Mouse (Mus musculus) embryonic facial prominence, embryonic 12.5 days (tissue): ENCODE data around the gene Tfpi. TPM values are rescaled to one million over a fixed set of nuclear protein-coding genes. Genes with fewer than 3 reads are reported as not detected.
"Not testable (repeated sequence)": the region's sequence is repeated elsewhere in the genome, so short reads cannot be mapped to it uniquely, and the experiment has no call there.

ENCODE experiments used
- ATAC-seq: fragments of 200-750 bp; cut with Nextera tagmentation; 2 replicates; pipeline ENCODE4 v1.8.0; 2017; ENCODE audit not compliant: insufficient number of reproducible peaks, insufficient read depth, low FRiP score, low TSS enrichment
- H3K27ac ChIP-seq: fragments of 300-500 bp; sonication (generic); 2 replicates; pipeline ENCODE4 v1.5.1; 2016; ENCODE audit warnings: mild to moderate bottlenecking
- H3K27me3 ChIP-seq: fragments of 300-500 bp; sonication (generic); 2 replicates; pipeline ENCODE4 v1.6.1; 2016; ENCODE audit warnings: mild to moderate bottlenecking, moderate library complexity
- H3K36me3 ChIP-seq: fragments of 300-500 bp; sonication (generic); 2 replicates; pipeline ENCODE4 v1.6.1; 2016; ENCODE audit warnings: mild to moderate bottlenecking
- H3K4me1 ChIP-seq: fragments of 300-500 bp; sonication (generic); 2 replicates; pipeline ENCODE4 v1.6.1; 2016
- H3K4me2 ChIP-seq: fragments of 300-500 bp; sonication (generic); replicated peaks from 2 replicates; pipeline ENCODE4 v1.6.1; 2016; ENCODE audit warnings: mild to moderate bottlenecking, moderate library complexity
- H3K4me3 ChIP-seq: fragments of 300-500 bp; sonication (generic); 2 replicates; pipeline ENCODE4 v1.5.1; 2016; ENCODE audit warnings: mild to moderate bottlenecking
- H3K9ac ChIP-seq: fragments of 300-500 bp; sonication (generic); 2 replicates; pipeline ENCODE4 v1.6.1; 2016; ENCODE audit warnings: mild to moderate bottlenecking, moderate library complexity
- H3K9me3 ChIP-seq: fragments of 300-500 bp; sonication (generic); 2 replicates; pipeline ENCODE4 v1.6.1; 2016; ENCODE audit warnings: mild to moderate bottlenecking, moderate library complexity
- WGBS: fragments of 180-500 bp; shearing (Covaris S2); methylation state at CpG from one replicate; pipeline ENCODE4 v1.1.7; 2016; 5-methylcytosine and 5-hydroxymethylcytosine counted together
- polyA plus RNA-seq: library from polyadenylated mRNA; unstranded; fragments of >200 nt; fragmentation: Nextera tagmentation; extraction: Ambion mirVana; gene quantifications from 2 replicates; pipeline ENCODE4 v1.2.1, GENCODE M21; 2016

Tfpi gene
- polyA plus RNA-seq, 1 experiment from 2014 or later = 24.1 TPM

DNA sequence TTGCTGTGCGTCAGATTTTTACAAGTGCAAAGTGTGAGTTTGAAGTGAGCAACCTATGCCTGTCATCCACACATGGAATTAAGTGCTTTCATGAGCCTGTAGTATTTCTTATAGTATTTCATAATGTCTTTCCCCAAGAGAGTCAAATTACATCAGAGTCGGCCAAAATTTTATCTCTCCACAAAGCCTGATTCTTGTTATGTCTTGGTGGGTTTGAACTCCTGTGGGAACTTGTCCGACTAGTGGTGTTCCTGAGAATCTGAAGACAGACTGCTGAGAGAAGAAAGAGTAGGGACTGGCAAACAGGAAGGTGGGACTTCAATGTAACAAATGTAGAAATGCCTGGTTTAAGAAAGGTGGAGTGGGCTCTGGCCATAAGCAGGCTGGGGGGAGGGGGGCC is 47.7 kb downstream of the Tfpi start:
- no peak overlapping the region for H3K4me3 ChIP-seq
- no peaks in the 10 kb centered on the region for H3K36me3 ChIP-seq
- H3K4me1 ChIP-seq = no peaks in the 10 kb centered on the region; the same call in 1 of the 2 replicates
- H3K4me2 ChIP-seq = no peak overlapping the region
- no peaks in the 10 kb centered on the region for H3K9me3 ChIP-seq
- no peak for ATAC-seq
- H3K27ac ChIP-seq = no peak overlapping the region
- H3K9ac ChIP-seq = no peak overlapping the region
- 36% methylated on average over 3 of the region's 3 CpGs for WGBS
- no peaks in the 10 kb centered on the region for H3K27me3 ChIP-seq

DNA sequence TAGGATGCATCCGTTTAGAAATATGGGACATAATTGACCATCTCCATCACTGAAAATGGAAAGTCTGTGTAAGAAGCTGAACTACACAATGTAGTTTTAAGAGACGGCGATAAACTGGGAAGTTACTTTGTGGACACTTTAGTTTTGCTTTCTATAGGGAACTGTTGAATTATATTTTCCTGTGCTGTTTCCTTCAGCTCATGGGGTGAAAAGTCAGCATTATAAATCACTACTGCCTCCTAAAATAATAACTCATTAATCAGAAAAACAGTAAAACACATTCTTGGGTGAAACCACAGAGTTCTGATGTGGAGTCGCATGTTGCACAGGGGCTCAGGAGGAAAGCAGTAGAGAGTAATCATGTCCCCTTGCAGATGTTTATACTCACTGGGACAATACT is 50.0 kb downstream of the Tfpi start:
- H3K9ac ChIP-seq = no peak overlapping the region
- H3K4me1 ChIP-seq = no peaks in the 10 kb centered on the region; the same call in 1 of the 2 replicates
- H3K9me3 ChIP-seq = no peaks in the 10 kb centered on the region
- H3K36me3 ChIP-seq = no peaks in the 10 kb centered on the region
- H3K27me3 ChIP-seq = no peaks in the 10 kb centered on the region
- ATAC-seq = no peak
- WGBS = 90% methylated on average over 4 of the region's 4 CpGs
- H3K4me3 ChIP-seq = no peak overlapping the region
- H3K27ac ChIP-seq = no peak overlapping the region
- no peak overlapping the region for H3K4me2 ChIP-seq

DNA sequence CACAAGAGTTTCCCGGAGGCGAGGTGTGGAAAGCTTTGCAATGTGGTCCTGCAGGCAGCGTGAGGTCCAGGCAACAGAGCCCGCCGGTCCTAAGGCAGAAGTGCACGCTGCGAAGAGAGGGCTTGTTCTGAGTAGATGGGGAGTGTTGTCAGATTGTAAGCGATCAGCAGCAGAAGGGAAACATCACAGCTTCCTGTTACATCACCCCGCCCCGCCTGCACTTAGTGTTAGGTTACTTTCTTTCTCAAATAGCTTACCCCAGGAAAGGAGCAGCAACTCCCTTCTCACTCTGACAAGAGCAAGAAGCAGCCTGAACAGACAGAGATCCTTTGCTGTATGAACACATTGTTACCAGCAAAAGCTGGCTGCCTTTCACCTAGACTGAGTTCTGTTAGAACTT is 51.4 kb downstream of the Tfpi start, which contains the start of gene Calcrl:
Gene Calcrl, minus strand, starts transcription at position 274 of the 400 bp plus-strand sequence.
- Histone ChIP-seq H3K9ac (no peak within 1 kb of the TSS), H3K27me3 (no peaks in the 10 kb centered on the region), H3K36me3 (no peaks in the 10 kb centered on the region), H3K4me2 (peak within 1 kb of the TSS; percentile 53), H3K9me3 (no peaks in the 10 kb centered on the region), H3K27ac (peak within 1 kb of the TSS; percentile 62; the same call in 1 of the 2 replicates), H3K4me1 (no peaks in the 10 kb centered on the region; the same call in 1 of the 2 replicates), H3K4me3 (peak within 1 kb of the TSS; percentile 36)
- WGBS = 1% methylated on average over 10 of the region's 10 CpGs
- peak; percentile 77; the same call in 1 of the 2 replicates for ATAC-seq

DNA sequence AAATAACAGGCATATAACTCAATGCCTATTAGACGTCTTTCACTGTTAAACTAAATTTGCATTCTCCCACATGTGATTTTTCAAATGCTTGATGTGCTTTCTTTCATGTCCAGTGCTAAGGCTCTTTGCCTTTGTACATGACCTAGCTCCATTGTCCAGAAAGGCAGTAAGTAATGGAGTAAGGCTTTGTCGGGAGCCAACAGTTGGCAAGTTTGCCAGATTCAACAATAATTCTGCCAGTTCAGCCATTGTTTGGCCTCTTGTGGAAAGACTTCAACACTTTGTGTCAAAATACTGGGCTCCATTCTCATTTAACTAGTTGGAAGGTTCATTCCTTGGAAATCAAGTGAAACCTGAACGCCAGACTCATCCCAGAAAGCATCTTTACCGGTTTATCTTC is 60.1 kb downstream of the Tfpi start:
- ATAC-seq = no peak
- no peak overlapping the region for H3K9ac ChIP-seq
- no peaks in the 10 kb centered on the region for H3K4me1 ChIP-seq
- WGBS = 93% methylated on average over 4 of the region's 4 CpGs
- no peak overlapping the region for H3K27ac ChIP-seq
- H3K4me3 ChIP-seq = no peak overlapping the region
- no peaks in the 10 kb centered on the region for H3K36me3 ChIP-seq
- no peak overlapping the region for H3K4me2 ChIP-seq
- H3K27me3 ChIP-seq = no peaks in the 10 kb centered on the region
- no peaks in the 10 kb centered on the region for H3K9me3 ChIP-seq

DNA sequence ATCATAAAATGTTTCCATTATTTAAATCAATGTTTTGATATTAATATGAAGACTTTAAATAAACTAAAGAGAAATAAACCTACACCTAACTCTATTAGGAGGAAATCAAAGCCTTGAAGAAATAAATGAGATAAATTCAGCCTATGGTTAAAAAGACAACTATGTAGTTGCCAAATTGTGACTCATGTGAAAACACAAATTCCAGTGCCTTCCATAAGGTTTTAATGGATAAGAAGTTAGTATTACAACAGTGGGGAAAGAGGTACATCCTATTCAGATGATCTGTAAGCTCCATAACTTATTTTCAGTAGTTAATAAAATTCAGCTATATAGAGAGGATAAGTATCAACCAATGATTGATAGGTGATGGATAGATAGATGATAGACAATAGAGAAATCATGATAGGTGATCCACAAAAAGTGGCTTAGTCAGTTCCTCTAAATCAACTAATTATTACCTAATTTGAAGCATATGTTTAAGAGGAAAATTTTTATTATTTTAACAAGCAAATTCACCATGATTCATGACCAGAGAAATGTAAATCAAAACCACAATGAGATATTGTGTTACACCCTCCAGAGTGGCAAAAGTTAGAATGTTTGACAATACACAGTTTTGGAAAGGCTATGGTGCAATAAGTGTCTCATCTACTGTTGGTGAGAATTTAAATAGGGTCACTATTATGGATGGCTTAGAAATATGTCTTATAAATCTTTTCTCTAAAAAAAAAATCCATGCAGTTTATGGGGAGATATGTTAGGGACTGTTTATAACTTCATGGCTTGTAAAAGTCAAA is 66.6 kb downstream of the Tfpi start:
- ATAC-seq = no peak
- H3K27me3 ChIP-seq = no peaks in the 10 kb centered on the region
- no peak overlapping the region for H3K4me3 ChIP-seq
- no peak overlapping the region for H3K9ac ChIP-seq
- H3K9me3 ChIP-seq = no peaks in the 10 kb centered on the region
- H3K4me1 ChIP-seq = no peaks in the 10 kb centered on the region
- no peak overlapping the region for H3K4me2 ChIP-seq
- no peaks in the 10 kb centered on the region for H3K36me3 ChIP-seq
- no peak overlapping the region for H3K27ac ChIP-seq

DNA sequence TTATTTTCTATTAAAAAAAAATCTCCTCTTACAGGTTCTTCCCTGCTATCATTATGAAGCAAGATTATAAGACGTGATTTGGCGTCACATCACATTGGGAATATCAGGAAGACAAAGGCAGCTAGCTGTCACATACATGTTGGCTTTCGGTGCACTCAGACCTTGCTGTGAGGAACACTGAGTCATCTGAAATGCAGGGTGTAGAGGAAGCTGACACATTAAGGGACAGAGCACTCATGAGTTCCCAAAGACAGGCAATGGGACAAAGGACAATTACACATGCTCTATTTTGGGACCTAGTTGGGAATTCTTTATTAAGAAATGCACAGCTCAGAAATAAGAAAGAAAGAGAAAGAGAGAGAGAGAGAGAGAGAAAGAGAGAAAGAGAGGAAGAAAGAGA is 71.7 kb downstream of the Tfpi start:
- H3K27ac ChIP-seq = no peak overlapping the region
- H3K9me3 ChIP-seq = no peaks in the 10 kb centered on the region
- H3K27me3 ChIP-seq = no peaks in the 10 kb centered on the region
- WGBS = 87% methylated on average over 3 of the region's 3 CpGs
- H3K9ac ChIP-seq = no peak overlapping the region
- no peaks in the 10 kb centered on the region for H3K4me1 ChIP-seq
- H3K4me2 ChIP-seq = no peak overlapping the region
- ATAC-seq = no peak
- H3K4me3 ChIP-seq = no peak overlapping the region
- no peaks in the 10 kb centered on the region for H3K36me3 ChIP-seq

DNA sequence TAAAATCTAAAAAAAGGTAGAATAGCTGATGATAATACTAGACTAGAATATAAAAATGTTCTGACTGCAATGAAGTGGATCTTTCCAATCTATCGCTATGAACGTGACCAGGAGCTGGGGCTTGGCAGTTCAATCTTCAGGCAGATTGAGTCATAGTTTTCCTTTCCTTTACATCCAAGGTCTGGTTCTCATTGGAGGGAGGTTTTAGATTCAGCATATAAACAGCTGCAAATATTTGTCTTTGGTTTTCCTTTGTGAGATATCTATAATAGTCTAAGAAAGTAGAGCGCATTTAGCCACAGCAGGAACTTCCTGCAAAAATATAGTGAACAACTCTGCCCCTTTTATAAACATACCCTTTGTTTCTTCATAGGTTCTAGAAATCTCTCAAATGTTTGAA is 73.9 kb downstream of the Tfpi start:
- no peak overlapping the region for H3K27ac ChIP-seq
- H3K4me1 ChIP-seq = no peaks in the 10 kb centered on the region
- no peak overlapping the region for H3K4me2 ChIP-seq
- H3K9ac ChIP-seq = no peak overlapping the region
- H3K27me3 ChIP-seq = no peaks in the 10 kb centered on the region
- ATAC-seq = no peak
- no peak overlapping the region for H3K4me3 ChIP-seq
- 71% methylated on average over 3 of the region's 3 CpGs for WGBS
- no peaks in the 10 kb centered on the region for H3K9me3 ChIP-seq
- no peaks in the 10 kb centered on the region for H3K36me3 ChIP-seq

DNA sequence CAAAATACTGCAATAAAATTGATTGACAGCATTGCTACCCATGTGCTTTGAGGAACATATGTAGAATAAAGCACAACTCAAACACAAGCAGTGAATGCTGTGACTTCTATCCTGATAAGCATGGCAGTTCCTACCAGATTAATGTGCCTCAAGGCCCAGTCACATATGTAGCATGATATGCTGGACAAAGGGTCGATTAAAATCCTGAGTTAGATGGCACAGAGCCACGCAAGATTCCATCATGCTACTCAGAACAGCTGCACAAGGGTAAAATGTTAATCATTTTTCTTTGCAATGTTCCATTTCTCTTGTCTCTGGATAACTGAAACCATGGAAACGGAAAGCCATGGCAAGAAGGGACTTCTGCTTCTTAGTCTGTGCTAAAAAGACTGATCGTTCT is 80.0 kb downstream of the Tfpi start:
- no peak overlapping the region for H3K4me3 ChIP-seq
- H3K4me2 ChIP-seq = no peak overlapping the region
- no peak overlapping the region for H3K27ac ChIP-seq
- H3K36me3 ChIP-seq = no peaks in the 10 kb centered on the region
- WGBS = 89% methylated on average over 4 of the region's 4 CpGs
- ATAC-seq = no peak
- H3K27me3 ChIP-seq = no peaks in the 10 kb centered on the region
- H3K9ac ChIP-seq = no peak overlapping the region
- no peaks in the 10 kb centered on the region for H3K9me3 ChIP-seq
- no peaks in the 10 kb centered on the region for H3K4me1 ChIP-seq

DNA sequence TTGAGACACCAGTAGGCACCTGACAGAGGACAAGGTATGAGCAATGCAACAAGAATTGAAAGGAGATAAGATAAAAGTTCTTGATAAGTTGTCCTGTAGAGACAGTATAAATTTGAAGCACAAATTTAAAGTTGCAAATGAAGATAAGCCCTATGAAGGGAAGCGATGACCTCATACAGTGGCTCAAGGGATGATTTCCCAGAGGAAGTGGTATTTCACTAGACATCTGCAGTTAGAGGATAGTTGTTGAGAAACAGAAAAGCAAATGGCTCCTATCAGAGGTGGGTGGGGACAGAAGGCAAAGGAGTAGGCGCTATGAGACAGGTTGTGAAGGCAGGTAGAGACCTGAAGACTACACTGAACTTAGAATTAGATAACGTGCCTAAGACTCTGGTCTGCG is 83.3 kb downstream of the Tfpi start:
- Histone ChIP-seq H3K4me1 (no peaks in the 10 kb centered on the region), H3K36me3 (no peaks in the 10 kb centered on the region), H3K4me3 (no peak overlapping the region), H3K9me3 (no peaks in the 10 kb centered on the region), H3K27me3 (no peaks in the 10 kb centered on the region), H3K9ac (no peak overlapping the region), H3K27ac (no peak overlapping the region), H3K4me2 (no peak overlapping the region)
- 94% methylated on average over 4 of the region's 4 CpGs for WGBS
- no peak for ATAC-seq

DNA sequence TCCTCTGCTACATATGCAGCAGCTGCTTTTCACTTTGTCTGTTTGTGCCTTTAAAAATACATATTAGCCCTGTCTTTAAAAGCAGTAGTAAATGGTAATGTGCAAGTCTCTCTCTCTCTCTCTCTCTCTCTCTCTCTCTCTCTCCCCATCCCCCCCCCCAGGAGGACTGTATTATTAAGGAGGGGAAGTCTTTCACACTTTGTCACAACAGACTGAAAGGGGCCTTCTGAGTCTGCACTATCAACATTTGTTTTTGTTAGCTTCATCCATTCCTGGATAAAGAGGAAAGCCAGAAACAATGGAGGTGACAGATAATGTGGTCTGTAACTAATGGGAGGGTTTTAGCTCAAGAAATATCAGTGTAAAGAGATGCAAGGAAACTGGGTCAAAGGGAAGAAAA is 87.5 kb downstream of the Tfpi start:
- H3K27ac ChIP-seq = no peak overlapping the region
- H3K4me1 ChIP-seq = no peaks in the 10 kb centered on the region; the same call in 1 of the 2 replicates
- no peak overlapping the region for H3K4me2 ChIP-seq
- no peaks in the 10 kb centered on the region for H3K36me3 ChIP-seq
- H3K27me3 ChIP-seq = no peaks in the 10 kb centered on the region
- ATAC-seq = no peak
- no peak overlapping the region for H3K4me3 ChIP-seq
- no peak overlapping the region for H3K9ac ChIP-seq
- H3K9me3 ChIP-seq = no peaks in the 10 kb centered on the region

DNA sequence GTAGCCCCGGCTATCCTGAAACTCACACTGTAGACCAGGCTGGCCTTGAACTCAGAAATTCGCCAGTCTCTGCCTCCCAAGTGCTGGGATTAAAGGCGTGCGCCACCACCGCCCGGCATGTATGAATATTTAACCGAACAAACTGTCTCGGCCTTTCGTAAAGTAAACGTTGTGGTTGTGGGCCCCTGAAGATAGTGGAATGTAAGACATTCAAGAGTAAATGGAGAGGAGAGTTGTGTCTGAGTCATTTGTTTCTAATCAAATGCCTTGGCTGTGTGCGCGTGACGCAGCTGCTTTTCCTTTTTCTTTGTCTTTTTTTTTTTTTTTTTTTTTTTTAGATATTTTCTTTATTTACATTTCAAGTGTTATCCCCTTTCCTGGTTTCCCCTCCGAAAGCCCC is 88.0 kb downstream of the Tfpi start:
- not testable (repeated sequence) for H3K9ac ChIP-seq, H3K27me3 ChIP-seq, H3K36me3 ChIP-seq, H3K9me3 ChIP-seq, H3K4me1 ChIP-seq, H3K27ac ChIP-seq, ATAC-seq, H3K4me3 ChIP-seq, H3K4me2 ChIP-seq
- WGBS = 70% methylated on average over 14 of the region's 14 CpGs

DNA sequence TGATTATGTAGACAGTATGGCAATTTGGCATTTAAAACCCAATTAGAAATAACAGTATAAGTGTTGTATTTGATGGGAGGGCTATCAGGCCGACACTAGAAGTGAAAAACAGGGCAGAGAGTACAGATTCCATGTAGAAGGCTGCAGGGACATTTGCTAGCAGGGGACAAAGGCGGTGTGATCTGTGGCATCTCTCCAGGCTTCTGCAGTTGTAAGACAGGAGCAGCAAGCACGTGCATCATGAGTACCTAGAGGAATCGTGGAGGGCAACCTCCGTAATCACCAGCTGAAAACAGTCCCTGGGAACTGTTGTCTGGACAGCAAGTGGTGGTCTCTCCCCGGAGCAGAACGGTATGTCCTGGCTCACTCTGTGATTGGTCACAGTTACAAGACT is 88.6 kb downstream of the Tfpi start:
- Histone ChIP-seq H3K27ac (no peak overlapping the region), H3K27me3 (no peaks in the 10 kb centered on the region), H3K9me3 (no peaks in the 10 kb centered on the region), H3K9ac (no peak overlapping the region), H3K4me3 (no peak overlapping the region), H3K4me1 (no peaks in the 10 kb centered on the region; the same call in 1 of the 2 replicates), H3K4me2 (no peak overlapping the region), H3K36me3 (no peaks in the 10 kb centered on the region)
- ATAC-seq = no peak
- 65% methylated on average over 7 of the region's 7 CpGs for WGBS
